Comparison of ENCODE assay signal across 14 mouse cellular contexts in genomic region chr6:114932116-114932500, GRCm38 (mm10). TPM values are rescaled to one million over a fixed set of nuclear protein-coding genes. Genes with fewer than 3 reads are reported as not detected.
DNase-seq lines count a peak whose midpoint lies in the region; ATAC-seq and TF ChIP-seq lines count a peak whose summit lies in the region.
"Had no signal": no experiment of that assay in that cellular context is flagged by ENCODE, and none has a peak within 500 bp of the region (broad histone marks: within the 10 kb centered on the region; RNA-seq: fewer than 3 reads in every experiment).

No protein-coding gene starts in this region.

- 76% methylated on average over 5 of the region's 5 CpGs for whole genome bisulfite sequencing in kidney, embryonic 15.5 days
- 25% methylated on average over 5 of the region's 5 CpGs for WGBS in limb, embryonic 14.5 days
- 68% methylated on average over 5 of the region's 5 CpGs for WGBS in hindbrain, embryonic 16.5 days

- H3K36me3 ChIP-seq in kidney, embryonic 15.5 days: no peaks in the 10 kb centered on the region
- no peaks in the 10 kb centered on the region for H3K36me3 ChIP-seq in limb, embryonic 14.5 days (ENCODE audit: control insufficient read depth, insufficient read depth, low read length)
- H3K36me3 ChIP-seq in hindbrain, embryonic 16.5 days (ENCODE audit: control insufficient read depth, insufficient read depth, low read length): no peaks in the 10 kb centered on the region; the same call in 1 of the 2 replicates
- H3K36me3 ChIP-seq: forebrain, embryonic 10.5 days; heart, embryonic 12.5 days; hindbrain, embryonic 13.5 days had no signal

- peak overlapping the region; percentile 48 for H3K27ac ChIP-seq in kidney, embryonic 15.5 days
- H3K27ac ChIP-seq in limb, embryonic 14.5 days (replicated peaks; ENCODE audit: low read depth, low read length): peak overlapping the region; percentile 64
- H3K27ac ChIP-seq in hindbrain, embryonic 16.5 days (ENCODE audit: low read depth, low read length): no peak overlapping the region
- H3K27ac ChIP-seq: forebrain, embryonic 10.5 days; hindbrain, embryonic 13.5 days had no signal

- H3K4me3 ChIP-seq in kidney, embryonic 15.5 days (replicated peaks): no peak overlapping the region
- H3K4me3 ChIP-seq in limb, embryonic 14.5 days (replicated peaks; ENCODE audit: low read length): no peak overlapping the region
- no peak overlapping the region for H3K4me3 ChIP-seq in hindbrain, embryonic 16.5 days (ENCODE audit: low read length)
- H3K4me3 ChIP-seq: forebrain, embryonic 10.5 days; heart, embryonic 12.5 days; hindbrain, embryonic 13.5 days; megakaryocyte, embryonic 14.5 days; myocyte had no signal

- H3K27me3 ChIP-seq in kidney, embryonic 15.5 days: peaks cover 3% of the 10 kb centered on the region; the same call in 1 of the 2 replicates
- H3K27me3 ChIP-seq in limb, embryonic 14.5 days (ENCODE audit: control insufficient read depth, insufficient read depth, low read length): no peaks in the 10 kb centered on the region
- H3K27me3 ChIP-seq in hindbrain, embryonic 16.5 days (replicated peaks; ENCODE audit: control insufficient read depth, insufficient read depth, low read length): no peaks in the 10 kb centered on the region
- H3K27me3 ChIP-seq: heart, embryonic 12.5 days had no signal

- TF ChIP-seq POLR2A in limb, embryonic 14.5 days (IDR thresholded peaks at IDR 0.05; ENCODE audit: borderline replicate concordance, extremely low read depth, insufficient read depth, insufficient read length): no peak

- no peak overlapping the region for H3K9ac ChIP-seq in kidney, embryonic 15.5 days
- peak overlapping the region; percentile 9; the same call in 1 of the 2 replicates for H3K9ac ChIP-seq in limb, embryonic 14.5 days (ENCODE audit: low read depth, low read length, severe bottlenecking)
- H3K9ac ChIP-seq in hindbrain, embryonic 16.5 days (ENCODE audit: low read depth, low read length): no peak overlapping the region
- H3K9ac ChIP-seq: heart, embryonic 12.5 days; hindbrain, embryonic 13.5 days had no signal

- no peaks in the 10 kb centered on the region for H3K9me3 ChIP-seq in kidney, embryonic 15.5 days (replicated peaks)
- H3K9me3 ChIP-seq in limb, embryonic 14.5 days (ENCODE audit: control insufficient read depth, low read length): no peaks in the 10 kb centered on the region
- H3K9me3 ChIP-seq in hindbrain, embryonic 16.5 days (ENCODE audit: control insufficient read depth, low read length): no peaks in the 10 kb centered on the region
- H3K9me3 ChIP-seq: hindbrain, embryonic 13.5 days had no signal

- DNase-seq in kidney, postnatal 25 days: no peak
- DNase-seq in urinary bladder, postnatal 14 days (ENCODE audit: low spot score): peak; percentile 34
- DNase-seq in urinary bladder, postnatal 25 days (ENCODE audit: low spot score): no peak
- DNase-seq in limb, embryonic 14.5 days (ENCODE audit: low spot score): peak; percentile 56
- DNase-seq in thymus, postnatal 0 days (ENCODE audit: low spot score): no peak
- DNase-seq: adrenal gland, postnatal 10 days; thymus, postnatal 36 days had no signal

- no peak for ATAC-seq in kidney, embryonic 15.5 days (replicated peaks; ENCODE audit: low FRiP score)
- no peak for ATAC-seq in limb, embryonic 14.5 days (ENCODE audit: low FRiP score, low read depth)
- no peak for ATAC-seq in hindbrain, embryonic 16.5 days

- H3K4me1 ChIP-seq in kidney, embryonic 15.5 days: peaks cover 42% of the 10 kb centered on the region
- H3K4me1 ChIP-seq in limb, embryonic 14.5 days (ENCODE audit: control insufficient read depth, insufficient read depth, low read length): peaks cover 33% of the 10 kb centered on the region
- H3K4me1 ChIP-seq in hindbrain, embryonic 16.5 days (ENCODE audit: control insufficient read depth, insufficient read depth, low read depth, low read length): peaks cover 13% of the 10 kb centered on the region

- no peak overlapping the region for H3K4me2 ChIP-seq in kidney, embryonic 15.5 days
- peak overlapping the region; percentile 41; the same call in 1 of the 2 replicates for H3K4me2 ChIP-seq in limb, embryonic 14.5 days (replicated peaks; ENCODE audit: low read depth, low read length, severe bottlenecking)
- H3K4me2 ChIP-seq in hindbrain, embryonic 16.5 days (ENCODE audit: low read length): no peak overlapping the region

RNA-seq across cellular contexts. Expression of gene Vgll4, which starts 37.7 kb away (rescaled TPM):
- 106 and 110 TPM in 2 replicates for polyA plus RNA-seq in kidney, embryonic 15.5 days (2015; fragmentation: Nextera tagmentation; extraction: Ambion mirVana)
- polyA plus RNA-seq in limb, embryonic 14.5 days (2012; rRNA removed): 70.1 and 91.7 TPM in 2 replicates
- polyA plus RNA-seq in limb, embryonic 14.5 days (2014; fragmentation: Nextera tagmentation; extraction: Ambion mirVana): 103 and 113 TPM in 2 replicates
- polyA plus RNA-seq in hindbrain, embryonic 16.5 days (2015; fragmentation: Nextera tagmentation; extraction: Ambion mirVana): 60.2 and 62.0 TPM in 2 replicates
- polyA plus RNA-seq in thymus, postnatal 0 days (2015; fragmentation: Nextera tagmentation; extraction: Ambion mirVana): 74.0 and 90.5 TPM in 2 replicates

Comparison
In these comparisons a context has a peak if more than half of its experiments do, and no peak if none do; other contexts are left out.
1. DNase-seq: peak in urinary bladder, postnatal 14 days (single experiment) and limb, embryonic 14.5 days (single experiment); none in kidney, postnatal 25 days (0 of 2), urinary bladder, postnatal 25 days (single experiment) and thymus, postnatal 0 days (single experiment).